ENCODE assay signal across 15 mouse cellular contexts in the genomic region with DNA sequence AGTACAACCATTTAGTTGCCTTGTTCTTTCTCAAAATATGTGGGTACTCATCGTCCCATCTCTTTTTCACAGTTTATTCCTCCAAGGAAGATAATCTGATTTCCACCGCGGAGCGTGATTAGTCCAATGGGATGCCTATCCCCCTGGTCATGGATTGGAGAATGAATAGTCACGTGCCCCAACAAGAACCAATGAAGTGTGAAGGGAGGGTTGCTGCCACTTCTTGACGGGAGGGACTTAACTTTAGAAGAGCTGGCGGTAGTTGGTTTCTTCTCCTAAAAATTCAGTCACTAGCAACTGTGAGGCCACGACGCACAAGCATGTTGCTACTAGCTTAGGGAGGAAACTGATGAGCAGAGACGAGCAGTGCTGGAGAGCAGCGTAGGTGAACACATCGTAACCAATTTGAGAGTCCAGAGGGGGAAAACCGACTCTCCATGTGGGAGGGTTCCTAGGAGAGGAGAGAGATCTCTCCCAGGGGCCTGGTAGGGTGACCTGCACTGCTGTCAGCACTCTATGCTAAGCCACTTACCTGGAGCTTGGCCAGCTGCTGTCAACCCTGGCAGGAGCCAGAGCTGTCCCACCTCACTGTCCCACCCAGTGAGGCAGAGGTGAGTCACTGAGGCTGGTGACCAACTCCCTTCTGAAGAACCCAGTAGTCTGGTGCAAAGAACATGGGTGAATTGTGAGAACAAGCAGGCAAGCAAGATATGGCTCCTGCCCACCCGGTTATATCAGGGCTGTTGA. TPM values are rescaled to one million over a fixed set of nuclear protein-coding genes. Genes with fewer than 3 reads are reported as not detected.
DNase-seq lines count a peak whose midpoint lies in the region; ATAC-seq and TF ChIP-seq lines count a peak whose summit lies in the region.
"Had no signal": no experiment of that assay in that cellular context is flagged by ENCODE, and none has a peak within 500 bp of the region (broad histone marks: within the 10 kb centered on the region; RNA-seq: fewer than 3 reads in every experiment).

No protein-coding gene starts in this region.

- H3K27ac ChIP-seq in kidney, embryonic 15.5 days, result peak overlapping the region; percentile 78
- no peak overlapping the region for H3K27ac ChIP-seq in limb, embryonic 14.5 days (replicated peaks; ENCODE audit: low read depth, low read length)
- no peak overlapping the region for H3K27ac ChIP-seq in hindbrain, embryonic 16.5 days (ENCODE audit: low read depth, low read length)
- H3K27ac ChIP-seq: forebrain, embryonic 10.5 days; heart, embryonic 15.5 days; hindbrain, embryonic 15.5 days; liver, embryonic 13.5 days had no signal

- H3K4me1 ChIP-seq in kidney, embryonic 15.5 days, result peaks cover 6% of the 10 kb centered on the region; the same call in 1 of the 2 replicates
- H3K4me1 ChIP-seq in limb, embryonic 14.5 days (ENCODE audit: control insufficient read depth, insufficient read depth, low read length), result 0 out of 2 replicates have a peak, but pooled peaks cover 4% of the 10 kb centered on the region
- no peaks in the 10 kb centered on the region for H3K4me1 ChIP-seq in hindbrain, embryonic 16.5 days (ENCODE audit: control insufficient read depth, insufficient read depth, low read depth, low read length)
- H3K4me1 ChIP-seq: hindbrain, embryonic 15.5 days; liver, embryonic 13.5 days had no signal

- WGBS in kidney, embryonic 15.5 days, result 83% methylated on average over 14 of the region's 14 CpGs
- 81% methylated on average over 14 of the region's 14 CpGs for WGBS in limb, embryonic 14.5 days
- 91% methylated on average over 14 of the region's 14 CpGs for WGBS in hindbrain, embryonic 16.5 days

- no peak overlapping the region for H3K9ac ChIP-seq in kidney, embryonic 15.5 days
- no peak overlapping the region for H3K9ac ChIP-seq in limb, embryonic 14.5 days (ENCODE audit: low read depth, low read length, severe bottlenecking)
- no peak overlapping the region for H3K9ac ChIP-seq in hindbrain, embryonic 16.5 days (ENCODE audit: low read depth, low read length)
- H3K9ac ChIP-seq: heart, embryonic 15.5 days; hindbrain, embryonic 15.5 days; liver, embryonic 13.5 days had no signal

- DNase-seq in kidney, adult 11 months, result no peak
- peak; percentile 22 for DNase-seq in 3134 (ENCODE audit: extremely low read depth, insufficient read length, low spot score)
- DNase-seq in 3T3-L1 (ENCODE audit: low read depth, low spot score), result peak; percentile 20
- no peak for DNase-seq in limb, embryonic 14.5 days (ENCODE audit: low spot score)
- no peak for DNase-seq in left cerebral cortex, adult 11 months (ENCODE audit: low spot score)
- DNase-seq: cerebellum, postnatal 14 days; gastrocnemius, postnatal 10 days; liver, embryonic 13.5 days; retina, postnatal 1 day had no signal

- no peak for TF ChIP-seq POLR2A in limb, embryonic 14.5 days (IDR thresholded peaks at IDR 0.05; ENCODE audit: borderline replicate concordance, extremely low read depth, insufficient read depth, insufficient read length)

- H3K4me2 ChIP-seq in kidney, embryonic 15.5 days, result peak overlapping the region; percentile 20
- 0 out of 2 replicates have a peak overlapping the region, but pooled peaks have one; percentile 2 for H3K4me2 ChIP-seq in limb, embryonic 14.5 days (replicated peaks; ENCODE audit: low read depth, low read length, severe bottlenecking)
- no peak overlapping the region for H3K4me2 ChIP-seq in hindbrain, embryonic 16.5 days (ENCODE audit: low read length)
- H3K4me2 ChIP-seq: heart, embryonic 15.5 days; hindbrain, embryonic 15.5 days; liver, embryonic 13.5 days had no signal

- no peak overlapping the region for H3K4me3 ChIP-seq in kidney, embryonic 15.5 days (replicated peaks)
- H3K4me3 ChIP-seq in limb, embryonic 14.5 days (replicated peaks; ENCODE audit: low read length), result no peak overlapping the region
- no peak overlapping the region for H3K4me3 ChIP-seq in hindbrain, embryonic 16.5 days (ENCODE audit: low read length)
- H3K4me3 ChIP-seq: forebrain, embryonic 10.5 days; heart, embryonic 15.5 days; hindbrain, embryonic 15.5 days; liver, embryonic 13.5 days had no signal

- 0 out of 2 replicates have a peak, but pooled peaks have one; percentile 18 for ATAC-seq in kidney, embryonic 15.5 days (replicated peaks; ENCODE audit: low FRiP score)
- ATAC-seq in limb, embryonic 14.5 days (ENCODE audit: low FRiP score, low read depth), result no peak
- ATAC-seq in hindbrain, embryonic 16.5 days, result no peak
- ATAC-seq: Patski had no signal

- no peaks in the 10 kb centered on the region for H3K9me3 ChIP-seq in kidney, embryonic 15.5 days (replicated peaks)
- no peaks in the 10 kb centered on the region for H3K9me3 ChIP-seq in limb, embryonic 14.5 days (ENCODE audit: control insufficient read depth, low read length)
- no peaks in the 10 kb centered on the region for H3K9me3 ChIP-seq in hindbrain, embryonic 16.5 days (ENCODE audit: control insufficient read depth, low read length)
- H3K9me3 ChIP-seq: forebrain, embryonic 10.5 days; heart, embryonic 15.5 days; hindbrain, embryonic 15.5 days; liver, embryonic 13.5 days had no signal

- no peaks in the 10 kb centered on the region for H3K27me3 ChIP-seq in kidney, embryonic 15.5 days
- no peaks in the 10 kb centered on the region for H3K27me3 ChIP-seq in limb, embryonic 14.5 days (ENCODE audit: control insufficient read depth, insufficient read depth, low read length)
- H3K27me3 ChIP-seq in hindbrain, embryonic 16.5 days (replicated peaks; ENCODE audit: control insufficient read depth, insufficient read depth, low read length), result no peaks in the 10 kb centered on the region
- H3K27me3 ChIP-seq: heart, embryonic 15.5 days; hindbrain, embryonic 15.5 days; liver, embryonic 13.5 days; Patski had no signal

- H3K36me3 ChIP-seq in kidney, embryonic 15.5 days, result no peaks in the 10 kb centered on the region
- no peaks in the 10 kb centered on the region for H3K36me3 ChIP-seq in limb, embryonic 14.5 days (ENCODE audit: control insufficient read depth, insufficient read depth, low read length)
- H3K36me3 ChIP-seq in hindbrain, embryonic 16.5 days (ENCODE audit: control insufficient read depth, insufficient read depth, low read length), result no peaks in the 10 kb centered on the region
- H3K36me3 ChIP-seq: forebrain, embryonic 10.5 days; heart, embryonic 15.5 days; hindbrain, embryonic 15.5 days; liver, embryonic 13.5 days had no signal

RNA-seq across cellular contexts. Expression of a gene that starts 37.5 kb away (rescaled TPM):
- 16.4 and 17.5 TPM in 2 replicates for polyA plus RNA-seq in kidney, embryonic 15.5 days (2015; fragmentation: Nextera tagmentation; extraction: Ambion mirVana)
- polyA plus RNA-seq in limb, embryonic 14.5 days (2012; rRNA removed), result 17.2 and 18.0 TPM in 2 replicates
- polyA plus RNA-seq in limb, embryonic 14.5 days (2014; fragmentation: Nextera tagmentation; extraction: Ambion mirVana), result 22.0 and 23.2 TPM in 2 replicates
- polyA plus RNA-seq in hindbrain, embryonic 16.5 days (2015; fragmentation: Nextera tagmentation; extraction: Ambion mirVana), result 18.4 and 22.8 TPM in 2 replicates

Comparison
In these comparisons a context has a peak if more than half of its experiments do, and no peak if none do; other contexts are left out.
1. DNase-seq: peak in 3134 (single experiment) and 3T3-L1 (single experiment); none in kidney, adult 11 months (single experiment), limb, embryonic 14.5 days (single experiment) and left cerebral cortex, adult 11 months (single experiment).